Mouse (Mus musculus) CH12.LX (cell line): ENCODE results near the gene Tns3. TPM values are rescaled to one million over a fixed set of nuclear protein-coding genes. Genes with fewer than 3 reads are reported as not detected.

Experiments
- DNase-seq: peaks from one replicate; pipeline ENCODE4 v3.0.0-alpha.2; 2013; ENCODE audit errors: extremely low read depth
- H3K27ac ChIP-seq: 2 replicates; pipeline ENCODE4 v1.5.1; 2012; ENCODE audit warnings: low read depth, mild to moderate bottlenecking, control low read depth, moderate library complexity; ENCODE audit not compliant: insufficient read depth
- H3K27me3 ChIP-seq: replicated peaks from 2 replicates; pipeline ENCODE3; 2012; ENCODE audit warnings: inconsistent platforms
- H3K36me3 ChIP-seq, 2 experiments: replicated peaks in 1 of 2; 2 replicates each; pipeline versions ENCODE3 to v1.6.1; 2012; ENCODE audit warnings: inconsistent platforms in 1 of 2, low read length in 1 of 2, mild to moderate bottlenecking in 1 of 2, mixed read lengths in 1 of 2, moderate library complexity in 1 of 2; ENCODE audit not compliant: control insufficient read depth in 1 of 2, insufficient read depth in 1 of 2
- H3K4me1 ChIP-seq, 2 experiments: 2 replicates each; pipeline ENCODE4 v1.6.1; 2012; ENCODE audit warnings: inconsistent platforms in 1 of 2, moderate library complexity in 1 of 2; ENCODE audit not compliant: insufficient read depth in 2 of 2, control insufficient read depth in 1 of 2
- H3K4me2 ChIP-seq: 2 replicates; pipeline ENCODE4 v1.6.1; 2012; ENCODE audit warnings: low read depth, mild to moderate bottlenecking, control low read depth; ENCODE audit not compliant: poor library complexity, insufficient read depth, severe bottlenecking
- H3K4me3 ChIP-seq, 3 experiments: fragments of 150-350 bp in 1 of 3; sonication (generic) in 1 of 3; replicated peaks in 1 of 3; 2 replicates each; pipeline versions ENCODE3 to v1.5.1; 2011 to 2012; ENCODE audit warnings: low read depth in 2 of 3, low read length in 2 of 3, mild to moderate bottlenecking in 2 of 3, moderate library complexity in 2 of 3, control low read depth in 1 of 3, improper control_type of control experiment in 1 of 3, inconsistent platforms in 1 of 3, mixed read lengths in 1 of 3; ENCODE audit not compliant: poor library complexity in 1 of 3
- H3K79me2 ChIP-seq: replicated peaks from 2 replicates; pipeline ENCODE4 v1.6.1; 2012; ENCODE audit warnings: mild to moderate bottlenecking, moderate library complexity; ENCODE audit not compliant: control insufficient read depth, poor library complexity, insufficient read depth, severe bottlenecking; ENCODE audit errors: extremely low read depth
- H3K9ac ChIP-seq: 2 replicates; pipeline ENCODE4 v1.6.1; 2012; ENCODE audit warnings: low read depth, mild to moderate bottlenecking, control low read depth, moderate library complexity; ENCODE audit not compliant: insufficient read depth
- H3K9me3 ChIP-seq: replicated peaks from 2 replicates; pipeline ENCODE3; 2012; ENCODE audit warnings: low read length, inconsistent platforms, mixed read lengths
- BHLHE40 ChIP-seq: IDR thresholded peaks from 2 replicates; pipeline ENCODE4 v1.6.1; 2011; ENCODE audit warnings: mild to moderate bottlenecking, low read depth, low read length, improper control_type of control experiment
- CHD2 ChIP-seq: IDR thresholded peaks from 2 replicates; pipeline ENCODE4 v1.6.1; 2011; ENCODE audit warnings: low read length, improper control_type of control experiment
- CTCF ChIP-seq, 2 experiments: IDR thresholded peaks in 1 of 2; conservative IDR thresholded peaks in 1 of 2; 2 replicates each; pipeline ENCODE4 v1.5.1; 2011 to 2012; ENCODE audit warnings: low read depth in 2 of 2, low read length in 2 of 2, improper control_type of control experiment in 1 of 2, inconsistent platforms in 1 of 2, mild to moderate bottlenecking in 1 of 2, moderate library complexity in 1 of 2
- EP300 ChIP-seq: IDR thresholded peaks from 2 replicates; pipeline ENCODE4 v1.6.1; 2011; ENCODE audit warnings: low read length, improper control_type of control experiment
- ETS1 ChIP-seq: conservative IDR thresholded peaks from 2 replicates; pipeline ENCODE4 v1.6.1; 2012; ENCODE audit warnings: low read depth, mild to moderate bottlenecking, inconsistent platforms, low read length, improper control_type of control experiment, moderate library complexity
- GABPA ChIP-seq: IDR thresholded peaks from 2 replicates; pipeline ENCODE4 v1.6.1; 2012; ENCODE audit warnings: low read depth, low read length, improper control_type of control experiment, inconsistent platforms; ENCODE audit not compliant: insufficient replicate concordance
- HCFC1 ChIP-seq: IDR thresholded peaks from 2 replicates; pipeline ENCODE4 v1.6.1; 2012; ENCODE audit warnings: low read depth, mild to moderate bottlenecking, inconsistent platforms, low read length, improper control_type of control experiment
- IRF4 ChIP-seq: IDR thresholded peaks from 2 replicates; pipeline ENCODE4 v1.6.1; 2014; ENCODE audit warnings: low read depth, mild to moderate bottlenecking, inconsistent platforms, low read length, improper control_type of control experiment
- KAT2A ChIP-seq: IDR thresholded peaks from 2 replicates; pipeline ENCODE4 v1.6.1; 2012; ENCODE audit warnings: low read length, improper control_type of control experiment, inconsistent platforms; ENCODE audit not compliant: insufficient replicate concordance
- MAFK ChIP-seq: IDR thresholded peaks from 2 replicates; pipeline ENCODE4 v1.6.1; 2011; ENCODE audit warnings: low read length, improper control_type of control experiment; ENCODE audit not compliant: insufficient replicate concordance
- MAZ ChIP-seq: IDR thresholded peaks from 2 replicates; pipeline ENCODE4 v1.6.1; 2012; ENCODE audit warnings: low read depth, mild to moderate bottlenecking, inconsistent platforms, low read length, improper control_type of control experiment, moderate library complexity
- MEF2A ChIP-seq: IDR thresholded peaks from 2 replicates; pipeline ENCODE4 v1.6.1; 2014; ENCODE audit warnings: low read depth, mild to moderate bottlenecking, inconsistent platforms, low read length, improper control_type of control experiment, borderline replicate concordance
- NELFE ChIP-seq: IDR thresholded peaks from 2 replicates; pipeline ENCODE4 v1.6.1; 2011; ENCODE audit warnings: low read depth, low read length, improper control_type of control experiment
- NRF1 ChIP-seq: IDR thresholded peaks from 2 replicates; pipeline ENCODE4 v1.6.1; 2014; ENCODE audit warnings: low read depth, mild to moderate bottlenecking, inconsistent platforms, low read length, improper control_type of control experiment, moderate library complexity
- PAX5 ChIP-seq: IDR thresholded peaks from 2 replicates; pipeline ENCODE4 v1.6.1; 2012; ENCODE audit warnings: low read length, inconsistent platforms, mixed read lengths
- RAD21 ChIP-seq: IDR thresholded peaks from 2 replicates; pipeline ENCODE4 v1.6.1; 2011; ENCODE audit warnings: low read depth, mild to moderate bottlenecking, low read length, improper control_type of control experiment, moderate library complexity
- RCOR1 ChIP-seq: conservative IDR thresholded peaks from 2 replicates; pipeline ENCODE4 v1.6.1; 2012; ENCODE audit warnings: low read depth, mild to moderate bottlenecking, inconsistent platforms, low read length, improper control_type of control experiment
- SMC3 ChIP-seq: IDR thresholded peaks from 2 replicates; pipeline ENCODE4 v1.6.1; 2011; ENCODE audit warnings: low read depth, low read length, improper control_type of control experiment
- TBP ChIP-seq: conservative IDR thresholded peaks from 2 replicates; pipeline ENCODE4 v1.6.1; 2011; ENCODE audit warnings: low read depth, low read length, improper control_type of control experiment
- TCF12 ChIP-seq: IDR thresholded peaks from 2 replicates; pipeline ENCODE4 v1.6.1; 2014; ENCODE audit warnings: low read depth, mild to moderate bottlenecking, inconsistent platforms, low read length, improper control_type of control experiment
- ZNF384 ChIP-seq: IDR thresholded peaks from 2 replicates; pipeline ENCODE4 v1.6.1; 2012; ENCODE audit warnings: low read depth, low read length, improper control_type of control experiment, inconsistent platforms
- dilution Hi-C: fragments of 300-500 bp; cut with MboI; formaldehyde crosslinking; loops from 2 replicates; pipeline ENCODE4 v1.14.3; 2020; ENCODE audit warnings: low sequenced_read_pairs; ENCODE audit not compliant: extremely low pct_unique_long_range_greater_than_20kb, extremely low pct_ligation_motif_present
- in situ Hi-C: fragments of 300-500 bp; cut with MboI; formaldehyde crosslinking; loops from 3 replicates; pipeline ENCODE4 v1.14.3; 2019; ENCODE audit warnings: low sequenced_read_pairs, low pct_ligation_motif_present, low pct_unique_long_range_greater_than_20kb, mixed read lengths
- polyA plus RNA-seq: library from polyadenylated mRNA; unstranded; fragments of >175 nt; gene quantifications from 2 replicates; pipeline ENCODE4 v1.2.1, GENCODE M21; 2012; ENCODE audit warnings: low read depth; ENCODE audit not compliant: insufficient read length
- total RNA-seq, 2 experiments: library from RNA; depleted of rRNA; stranded (reverse); fragments of 300-350 nt in 1 of 2; fragments of >200 nt in 1 of 2; gene quantifications; 2 replicates each; pipeline ENCODE4 v1.2.3; 2012 to 2014

Gene Tns3
- total and polyA plus RNA-seq, 3 experiments = 0.03 to 1.3 (median 0.33) TPM

GRCm38 (mm10) chr11:8680650-8681049 is 16.3 kb upstream of the Tns3 start:
- Histone ChIP-seq H3K36me3 (no peaks in the 10 kb centered on the region), H3K9ac (no peak overlapping the region), H3K4me1 (peaks cover 15 to 21% of the 10 kb centered on the region in 2 experiments), H3K9me3 (peaks cover 15% of the 10 kb centered on the region), H3K27ac (no peak overlapping the region), H3K79me2 (no peaks in the 10 kb centered on the region), H3K27me3 (peaks cover 66% of the 10 kb centered on the region), H3K4me3 (no peak overlapping the region), H3K4me2 (no peak overlapping the region)
- TF ChIP-seq NELFE (no peak), CHD2 (no peak), TCF12 (no peak), BHLHE40 (no peak)
- in situ Hi-C loops (no loop called here), dilution Hi-C loops (no loop called here)
- no peak for DNase-seq

GRCm38 (mm10) chr11:8679221-8679620 is 14.9 kb upstream of the Tns3 start:
- H3K9ac ChIP-seq = no peak overlapping the region
- TF ChIP-seq HCFC1 = no peak
- TF ChIP-seq RCOR1 = no peak
- no peak for TF ChIP-seq ETS1
- H3K4me2 ChIP-seq = no peak overlapping the region
- H3K27me3 ChIP-seq = peaks cover 64% of the 10 kb centered on the region
- no peak overlapping the region for H3K4me3 ChIP-seq
- dilution Hi-C loops = no loop called here
- H3K4me1 ChIP-seq = peaks cover 6 to 8% of the 10 kb centered on the region in 2 experiments
- no peak overlapping the region for H3K27ac ChIP-seq
- in situ Hi-C loops = no loop called here
- no peaks in the 10 kb centered on the region for H3K79me2 ChIP-seq
- no peaks in the 10 kb centered on the region for H3K36me3 ChIP-seq
- H3K9me3 ChIP-seq = peaks cover 15% of the 10 kb centered on the region
- no peak for DNase-seq

- in situ Hi-C loops (no loop called here), dilution Hi-C loops (no loop called here)
- H3K79me2 ChIP-seq = no peaks in the 10 kb centered on the region
- H3K4me2 ChIP-seq = no peak overlapping the region
- no peak overlapping the region for H3K27ac ChIP-seq
- TF ChIP-seq GABPA = no peak
- TF ChIP-seq TCF12 = no peak
- TF ChIP-seq NRF1 = no peak
- no peak for TF ChIP-seq MEF2A
- no peak for TF ChIP-seq CTCF (conservative IDR thresholded peaks at IDR 0.05 in 1 of 2, IDR thresholded peaks at IDR 0.05 in 1 of 2; ENCODE audit: low read depth in 2 of 2, low read length in 2 of 2)
- TF ChIP-seq IRF4 = no peak
- TF ChIP-seq PAX5 = no peak
- TF ChIP-seq EP300 = no peak
- TF ChIP-seq KAT2A = no peak
- no peak for TF ChIP-seq TBP
- no peak for TF ChIP-seq RCOR1
- no peak for TF ChIP-seq SMC3
- TF ChIP-seq MAZ = no peak
- TF ChIP-seq HCFC1 = no peak
- TF ChIP-seq RAD21 = no peak
- TF ChIP-seq ZNF384 = no peak
- TF ChIP-seq MAFK = no peak
- no peak for TF ChIP-seq CHD2
- peaks cover 67% of the 10 kb centered on the region for H3K27me3 ChIP-seq
- peaks cover 15% of the 10 kb centered on the region for H3K9me3 ChIP-seq
- no peak overlapping the region for H3K9ac ChIP-seq
- no peak overlapping the region for H3K4me3 ChIP-seq
- no peaks in the 10 kb centered on the region for H3K36me3 ChIP-seq
- no peak for DNase-seq
- H3K4me1 ChIP-seq = peaks cover 0 to 7% of the 10 kb centered on the region in 2 experiments; a peak in 2 of 4 replicates
Measured at GRCm38 (mm10) chr11:8678260-8678995, 14.1 kb upstream of the Tns3 start.
